Mouse (Mus musculus) limb, embryonic 14.5 days (tissue): ENCODE measurements around the gene Gm49320. TPM values are rescaled to one million over a fixed set of nuclear protein-coding genes. Genes with fewer than 3 reads are reported as not detected.
A peak's percentile ranks its signal among the peaks of the same experiment; 100 is the strongest.

ENCODE experiments used
- ATAC-seq: fragments of 200-750 bp; cut with Nextera tagmentation; 2 replicates; pipeline ENCODE4 v1.8.0; 2017; ENCODE audit warnings: low read depth, moderate number of reproducible peaks, moderate TSS enrichment; ENCODE audit not compliant: low FRiP score
- DNase-seq: peaks from one replicate; pipeline ENCODE4 v3.0.0-alpha.2; 2015; ENCODE audit warnings: low spot score
- H3K27ac ChIP-seq: fragments of 300-500 bp; sonication (generic); replicated peaks from 2 replicates; pipeline ENCODE4 v1.5.1; 2014; ENCODE audit warnings: low read depth, mild to moderate bottlenecking, low read length, moderate library complexity, mixed read lengths
- H3K27me3 ChIP-seq: fragments of 300-500 bp; sonication (generic); 2 replicates; pipeline ENCODE4 v1.6.1; 2014; ENCODE audit warnings: low read length, mixed read lengths; ENCODE audit not compliant: control insufficient read depth, insufficient read depth
- H3K36me3 ChIP-seq: fragments of 300-500 bp; sonication (generic); 2 replicates; pipeline ENCODE4 v1.6.1; 2014; ENCODE audit warnings: mild to moderate bottlenecking, low read length, moderate library complexity, mixed read lengths; ENCODE audit not compliant: control insufficient read depth, insufficient read depth
- H3K4me1 ChIP-seq: fragments of 300-500 bp; sonication (generic); 2 replicates; pipeline ENCODE4 v1.6.1; 2014; ENCODE audit warnings: antibody characterized with exemption, low read length, mixed read lengths; ENCODE audit not compliant: control insufficient read depth, insufficient read depth
- H3K4me2 ChIP-seq: fragments of 300-500 bp; sonication (generic); replicated peaks from 2 replicates; pipeline ENCODE4 v1.6.1; 2014; ENCODE audit warnings: low read depth, mild to moderate bottlenecking, low read length, moderate library complexity; ENCODE audit not compliant: severe bottlenecking
- H3K4me3 ChIP-seq: fragments of 300-500 bp; sonication (generic); replicated peaks from 2 replicates; pipeline ENCODE4 v1.5.1; 2014; ENCODE audit warnings: low read length
- H3K9ac ChIP-seq: fragments of 300-500 bp; sonication (generic); 2 replicates; pipeline ENCODE4 v1.6.1; 2014; ENCODE audit warnings: mild to moderate bottlenecking, low read depth, low read length, moderate library complexity; ENCODE audit not compliant: severe bottlenecking
- H3K9me3 ChIP-seq: fragments of 300-500 bp; sonication (generic); 2 replicates; pipeline ENCODE4 v1.6.1; 2016; ENCODE audit warnings: low read length; ENCODE audit not compliant: control insufficient read depth
- POLR2A ChIP-seq: fragments of 200-500 bp; IDR thresholded peaks from 2 replicates; pipeline ENCODE4 v1.8.0; 2012; ENCODE audit warnings: inconsistent platforms, mild to moderate bottlenecking, moderate library complexity, borderline replicate concordance; ENCODE audit not compliant: insufficient read depth, insufficient read length; ENCODE audit errors: extremely low read depth
- WGBS: fragments of 180-500 bp; shearing (Covaris S2); extraction: QIAGEN DNeasy Blood & Tissue Kit; methylation state at CpG from one replicate; pipeline ENCODE4 v1.1.7; 2014; 5-methylcytosine and 5-hydroxymethylcytosine counted together
- polyA plus RNA-seq, 2 experiments: library from polyadenylated mRNA; depleted of rRNA in 1 of 2; stranded (reverse) in 1 of 2; unstranded in 1 of 2; fragments of >200 nt; fragmentation: Nextera tagmentation in 1 of 2; extraction: Ambion mirVana in 1 of 2; gene quantifications; 2 replicates each; pipeline versions ENCODE4 v1.2.1 to v1.2.3; 2012 to 2014

Gene Gm49320
- polyA plus RNA-seq, 2 experiments = 1.2 to 8.5 TPM

DNA sequence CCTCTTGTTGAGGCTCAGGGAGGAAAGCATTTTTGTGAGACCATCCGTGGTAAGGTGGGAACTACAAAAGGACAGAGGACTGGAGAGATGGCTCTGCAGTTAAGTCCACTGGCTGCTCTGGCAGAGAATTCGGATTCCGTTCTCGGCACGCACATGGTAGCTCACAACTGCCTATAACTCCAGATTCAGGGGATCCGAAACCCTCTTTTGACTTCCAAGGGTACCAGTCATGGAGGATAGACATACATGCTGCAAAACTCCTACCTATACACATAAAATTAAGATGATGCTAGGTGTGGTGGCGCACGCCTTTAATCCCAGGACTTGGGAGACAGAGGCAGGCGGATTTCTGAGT lies 37.4 kb downstream of the Gm49320 start:
- Histone ChIP-seq H3K9me3 (no peaks in the 10 kb centered on the region), H3K9ac (peak overlapping the region; percentile 77), H3K27me3 (no peaks in the 10 kb centered on the region), H3K36me3 (peaks cover 26% of the 10 kb centered on the region), H3K4me2 (peak overlapping the region; percentile 58), H3K4me1 (peaks cover 4% of the 10 kb centered on the region), H3K27ac (peak overlapping the region; percentile 41; the same call in 1 of the 2 replicates), H3K4me3 (peak overlapping the region; percentile 83)
- DNase-seq = no peak
- ATAC-seq = peak; percentile 31
- 21% methylated on average over 9 of the region's 9 CpGs for WGBS
- no peak for TF ChIP-seq POLR2A

DNA sequence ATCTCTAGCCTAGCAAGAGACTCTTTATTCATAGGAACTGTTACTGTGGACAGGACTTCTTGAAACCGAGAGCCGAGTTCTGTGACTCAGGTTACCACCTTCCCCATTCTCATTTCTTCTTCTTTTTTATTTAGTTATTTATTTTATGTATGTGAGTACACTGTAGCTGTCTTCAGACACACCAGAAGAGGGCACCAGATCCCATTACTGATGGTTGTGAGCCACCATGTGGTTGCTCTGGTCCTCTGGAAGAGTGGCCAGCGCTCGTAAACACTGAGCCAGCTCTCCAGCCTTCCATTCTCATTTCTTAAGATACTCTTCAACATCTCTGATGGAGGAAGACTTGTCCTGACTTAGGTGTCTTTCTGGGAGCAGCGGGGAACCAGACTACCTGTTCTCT lies 54.1 kb downstream of the Gm49320 start:
- no peak overlapping the region for H3K9ac ChIP-seq
- 86% methylated on average over 5 of the region's 5 CpGs for WGBS
- peaks cover 96% of the 10 kb centered on the region for H3K36me3 ChIP-seq

DNA sequence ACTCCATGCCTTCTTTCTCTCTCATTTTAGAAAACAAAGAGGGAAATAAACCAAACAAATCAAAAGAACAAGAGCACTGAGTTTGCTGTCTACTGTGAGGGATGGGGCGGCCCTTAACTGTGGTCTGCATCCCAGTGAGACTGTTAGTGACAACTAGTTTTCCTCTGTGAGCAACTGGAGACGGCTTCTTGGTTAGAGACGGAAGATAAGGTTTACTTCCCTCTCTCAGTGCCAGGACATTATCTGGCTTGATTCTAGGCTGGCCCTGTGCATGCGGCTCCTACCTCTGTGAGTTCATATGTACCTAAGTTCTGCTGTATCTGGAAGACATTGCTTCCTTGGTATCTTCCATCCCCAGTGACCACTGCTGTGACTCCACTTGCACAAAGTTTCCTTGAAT lies 59.2 kb downstream of the Gm49320 start:
- no peaks in the 10 kb centered on the region for H3K9me3 ChIP-seq
- DNase-seq (no peak), ATAC-seq (no peak)
- WGBS = 89% methylated on average over 4 of the region's 4 CpGs
- no peak overlapping the region for H3K27ac ChIP-seq
- no peak overlapping the region for H3K9ac ChIP-seq
- no peak for TF ChIP-seq POLR2A
- no peaks in the 10 kb centered on the region for H3K27me3 ChIP-seq
- H3K4me2 ChIP-seq = no peak overlapping the region
- peaks cover 97% of the 10 kb centered on the region for H3K36me3 ChIP-seq
- no peak overlapping the region for H3K4me3 ChIP-seq
- H3K4me1 ChIP-seq = no peaks in the 10 kb centered on the region

More for the DNA sequence above, 54.1 kb downstream of the Gm49320 start:
- Histone ChIP-seq H3K4me3 (no peak overlapping the region), H3K27ac (no peak overlapping the region), H3K4me1 (no peaks in the 10 kb centered on the region), H3K9me3 (no peaks in the 10 kb centered on the region), H3K27me3 (no peaks in the 10 kb centered on the region), H3K4me2 (no peak overlapping the region)
- no peak for TF ChIP-seq POLR2A
- DNase-seq (no peak), ATAC-seq (no peak)

Other genes with a start within 250 kb of the Gm49320 start
- gene Cd209f, start 133.0 kb upstream of the Gm49320 start, polyA plus RNA-seq (2012; rRNA removed) = 0.09 TPM in 1 of 2 replicates, not detected in the other
- not detected in 2 replicates for gene Cd209f, start 133.0 kb upstream of the Gm49320 start, polyA plus RNA-seq (2014; fragmentation: Nextera tagmentation; extraction: Ambion mirVana)
- gene Cd209g, start 104.8 kb upstream of the Gm49320 start, polyA plus RNA-seq (2012; rRNA removed) = not detected in 2 replicates
- not detected in 2 replicates for gene Cd209g, start 104.8 kb upstream of the Gm49320 start, polyA plus RNA-seq (2014; fragmentation: Nextera tagmentation; extraction: Ambion mirVana)
- gene Evi5l, start 72.3 kb upstream of the Gm49320 start, polyA plus RNA-seq (2012; rRNA removed) = 35.9 and 44.4 TPM in 2 replicates
- 24.6 and 29.7 TPM in 2 replicates for gene Evi5l, start 72.3 kb upstream of the Gm49320 start, polyA plus RNA-seq (2014; fragmentation: Nextera tagmentation; extraction: Ambion mirVana)
- 1.5 and 1.7 TPM in 2 replicates for gene Prr36, start 21.4 kb upstream of the Gm49320 start, polyA plus RNA-seq (2012; rRNA removed)
- gene Prr36, start 21.4 kb upstream of the Gm49320 start, polyA plus RNA-seq (2014; fragmentation: Nextera tagmentation; extraction: Ambion mirVana) = 1.0 and 1.2 TPM in 2 replicates
- 0.30 and 0.36 TPM in 2 replicates for gene Lrrc8e, start 12.0 kb upstream of the Gm49320 start, polyA plus RNA-seq (2012; rRNA removed)
- gene Lrrc8e, start 12.0 kb upstream of the Gm49320 start, polyA plus RNA-seq (2014; fragmentation: Nextera tagmentation; extraction: Ambion mirVana) = 0.37 and 0.40 TPM in 2 replicates
- gene Map2k7, start 125 bp upstream of the Gm49320 start, polyA plus RNA-seq (2012; rRNA removed) = 65.3 and 68.3 TPM in 2 replicates
- gene Map2k7, start 125 bp upstream of the Gm49320 start, polyA plus RNA-seq (2014; fragmentation: Nextera tagmentation; extraction: Ambion mirVana) = 18.5 and 25.8 TPM in 2 replicates
- gene Tgfbr3l, start 9.3 kb downstream of the Gm49320 start, polyA plus RNA-seq (2012; rRNA removed) = 63.0 and 98.7 TPM in 2 replicates
- 4.6 and 5.3 TPM in 2 replicates for gene Tgfbr3l, start 9.3 kb downstream of the Gm49320 start, polyA plus RNA-seq (2014; fragmentation: Nextera tagmentation; extraction: Ambion mirVana)
- 52.6 and 61.4 TPM in 2 replicates for gene Snapc2, start 14.2 kb downstream of the Gm49320 start, polyA plus RNA-seq (2012; rRNA removed)
- gene Snapc2, start 14.2 kb downstream of the Gm49320 start, polyA plus RNA-seq (2014; fragmentation: Nextera tagmentation; extraction: Ambion mirVana) = 50.6 and 55.8 TPM in 2 replicates
- gene Ctxn1, start 20.4 kb downstream of the Gm49320 start, polyA plus RNA-seq (2012; rRNA removed) = 102 and 151 TPM in 2 replicates
- 54.9 and 62.4 TPM in 2 replicates for gene Ctxn1, start 20.4 kb downstream of the Gm49320 start, polyA plus RNA-seq (2014; fragmentation: Nextera tagmentation; extraction: Ambion mirVana)
- 100 and 103 TPM in 2 replicates for gene Timm44, start 37.0 kb downstream of the Gm49320 start, polyA plus RNA-seq (2012; rRNA removed)
- gene Timm44, start 37.0 kb downstream of the Gm49320 start, polyA plus RNA-seq (2014; fragmentation: Nextera tagmentation; extraction: Ambion mirVana) = 69.1 and 75.8 TPM in 2 replicates
- 12.4 and 14.8 TPM in 2 replicates for gene Ccl25, start 86.3 kb downstream of the Gm49320 start, polyA plus RNA-seq (2012; rRNA removed)
- 11.4 and 11.5 TPM in 2 replicates for gene Ccl25, start 86.3 kb downstream of the Gm49320 start, polyA plus RNA-seq (2014; fragmentation: Nextera tagmentation; extraction: Ambion mirVana)
- 91.1 and 101 TPM in 2 replicates for gene Elavl1, start 86.5 kb downstream of the Gm49320 start, polyA plus RNA-seq (2012; rRNA removed)
- gene Elavl1, start 86.5 kb downstream of the Gm49320 start, polyA plus RNA-seq (2014; fragmentation: Nextera tagmentation; extraction: Ambion mirVana) = 226 and 237 TPM in 2 replicates